Mouse (Mus musculus) embryo, embryonic 11.5 days (tissue): ENCODE measurements at regions not wholly inside any gene's neighbourhood (a gene's known extent, or its start where the extent isn't known, plus 50 kb on each side); places are given as distances from the start of the nearest gene placed in this dataset.

Experiments used
- DNase-seq: peaks from one replicate; pipeline ENCODE4 v3.0.0-alpha.2; 2012; ENCODE audit warnings: low read depth, low spot score

- no peak for DNase-seq
Observed at GRCm38 (mm10) chr10:20780946-20781345, 56.1 kb upstream of the Pde7b start.

DNA sequence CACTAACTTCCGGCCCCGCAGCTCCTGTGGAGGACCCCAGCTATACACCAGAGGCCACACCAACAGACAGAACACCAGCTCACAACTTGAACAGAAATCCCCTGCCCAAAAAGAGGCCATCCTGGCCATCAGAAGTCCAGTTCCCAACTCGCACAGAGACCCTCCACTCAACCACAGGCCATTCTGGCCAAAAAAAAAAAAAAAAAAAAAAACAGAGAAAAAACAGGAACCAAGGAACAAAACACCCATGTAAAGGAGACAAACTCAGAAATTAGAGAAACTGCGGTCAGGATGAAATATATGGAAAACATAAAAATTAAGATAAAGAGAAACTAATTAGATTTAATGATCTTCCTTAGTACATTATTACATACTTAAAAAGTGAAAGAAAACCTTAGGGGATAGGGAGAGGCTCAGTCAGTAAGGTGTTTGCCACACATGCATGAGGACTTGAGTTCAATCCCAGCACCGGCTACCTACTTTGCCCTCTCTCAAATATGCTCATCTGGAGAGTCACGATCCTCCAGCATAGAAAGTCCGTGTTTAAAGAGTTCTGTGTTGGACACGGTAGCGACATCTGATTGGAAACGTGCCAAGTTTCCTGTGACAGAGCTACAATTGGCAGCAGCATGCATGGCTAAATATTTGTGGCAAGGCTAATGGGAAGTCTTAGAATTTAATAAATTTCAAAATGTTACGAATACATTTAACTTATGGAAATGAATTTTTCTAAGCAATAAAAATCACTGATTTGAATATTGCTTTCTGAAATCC, 51.9 kb upstream of the Pde7b start:
- no peak for DNase-seq

DNA sequence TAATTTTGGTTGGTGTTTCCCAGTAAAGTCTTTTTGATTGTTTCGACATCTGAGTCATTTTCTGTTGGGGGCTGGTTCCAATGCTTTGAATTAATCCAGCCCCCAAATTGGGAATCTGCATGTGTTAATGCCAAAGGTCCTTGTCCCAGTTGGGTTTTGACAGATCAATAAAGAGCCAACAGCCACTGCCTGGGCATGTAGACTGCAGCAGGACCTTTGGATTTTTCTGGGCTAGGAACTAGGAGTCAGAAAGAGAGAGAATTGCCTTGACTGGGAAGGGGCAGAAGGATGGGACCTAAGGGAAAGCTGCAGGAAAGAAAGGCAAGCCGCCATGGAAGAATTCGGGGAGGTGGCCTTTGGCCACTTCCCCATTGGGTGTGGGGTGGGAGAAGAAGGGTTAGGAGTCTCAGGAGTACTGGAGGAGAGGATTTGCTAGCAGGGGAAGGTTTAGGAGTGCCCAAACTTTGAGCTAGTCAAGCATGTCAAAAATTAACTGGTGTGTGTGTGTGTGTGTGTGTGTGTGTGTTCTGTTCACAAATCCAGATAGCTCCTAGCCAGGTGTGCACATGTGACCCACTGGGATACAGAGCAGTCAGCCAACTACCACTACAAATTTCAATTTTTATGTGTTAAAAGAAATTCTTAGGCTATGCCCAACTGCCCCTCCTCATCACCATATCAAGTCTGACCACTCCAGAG, 51.0 kb upstream of the Pde7b start:
- no peak for DNase-seq
